Mouse (Mus musculus): ENCODE measurements around the gene E2f1.

- TF ChIP-seq CTCF (IDR thresholded peaks at IDR 0.05; ENCODE audit: extremely low read depth, insufficient read length, insufficient replicate concordance, low read depth, low read length) (no peak), POLR2A (IDR thresholded peaks at IDR 0.05; ENCODE audit: low read depth, low read length) (no peak)
These were observed 47.4 kb upstream of the E2f1 start for GRCm38 (mm10) chr2:154617061-154617460.
